Mouse (Mus musculus) ES-Bruce4 (cell line): ENCODE data around the gene Glo1. TPM values are rescaled to one million over a fixed set of nuclear protein-coding genes. Genes with fewer than 3 reads are reported as not detected.

Source experiments
- H3K27ac ChIP-seq: 2 replicates; pipeline ENCODE4 v1.5.1; 2012; ENCODE audit warnings: low read length, inconsistent platforms; ENCODE audit not compliant: insufficient read depth
- H3K27me3 ChIP-seq: 2 replicates; pipeline ENCODE4 v1.6.1; 2012; ENCODE audit warnings: mild to moderate bottlenecking, low read length, inconsistent platforms; ENCODE audit not compliant: control insufficient read depth, poor library complexity, insufficient read depth, severe bottlenecking
- H3K36me3 ChIP-seq: 2 replicates; pipeline ENCODE4 v1.6.1; 2012; ENCODE audit warnings: inconsistent platforms, mild to moderate bottlenecking, low read length, moderate library complexity; ENCODE audit not compliant: control insufficient read depth, poor library complexity, insufficient read depth, severe bottlenecking
- H3K4me1 ChIP-seq: one replicate; pipeline ENCODE4 v1.8.1; 2011; ENCODE audit warnings: low read length; ENCODE audit not compliant: control insufficient read depth, insufficient read depth
- H3K4me3 ChIP-seq: 2 replicates; pipeline ENCODE4 v1.5.1; 2011; ENCODE audit warnings: low read depth, mild to moderate bottlenecking, low read length
- H3K9ac ChIP-seq: 2 replicates; pipeline ENCODE4 v1.6.1; 2012; ENCODE audit warnings: low read depth, mild to moderate bottlenecking, inconsistent platforms; ENCODE audit not compliant: poor library complexity, severe bottlenecking
- H3K9me3 ChIP-seq: replicated peaks from 2 replicates; pipeline ENCODE4 v1.6.1; 2012; ENCODE audit warnings: mild to moderate bottlenecking, low read length, inconsistent platforms; ENCODE audit not compliant: control insufficient read depth, poor library complexity, insufficient read depth, severe bottlenecking
- CTCF ChIP-seq: IDR thresholded peaks from one replicate; pipeline ENCODE4 v1.8.1; 2011; ENCODE audit warnings: low read depth, low read length
- EP300 ChIP-seq: IDR thresholded peaks from 2 replicates; pipeline ENCODE4 v1.6.1; 2011; ENCODE audit warnings: low read depth, low read length; ENCODE audit not compliant: insufficient read depth
- POLR2A ChIP-seq: IDR thresholded peaks from one replicate; pipeline ENCODE4 v1.8.1; 2011; ENCODE audit warnings: low read length; ENCODE audit not compliant: insufficient read depth
- polyA plus RNA-seq: library from polyadenylated mRNA; stranded (reverse); fragments of >200 nt; gene quantifications from 2 replicates; pipeline ENCODE4 v1.2.4, GENCODE M21; 2011; ENCODE audit warnings: low read depth; ENCODE audit not compliant: missing spikeins, insufficient read depth, insufficient read length

Glo1 gene
- polyA plus RNA-seq, 1 experiment: 190 TPM

GRCm38 (mm10) chr17:30662131-30662530 lies 35.5 kb upstream of the Glo1 start:
- TF ChIP-seq POLR2A (no peak), EP300 (no peak), CTCF (no peak)
- Histone ChIP-seq H3K9me3 (peaks cover 5% of the 10 kb centered on the region; the same call in 1 of the 2 replicates), H3K9ac (no peak overlapping the region), H3K4me1 (peaks cover 8% of the 10 kb centered on the region), H3K36me3 (no peaks in the 10 kb centered on the region), H3K27ac (no peak overlapping the region), H3K27me3 (no peaks in the 10 kb centered on the region), H3K4me3 (no peak overlapping the region)

- peaks cover 8% of the 10 kb centered on the region for H3K4me1 ChIP-seq
- TF ChIP-seq POLR2A (no peak), CTCF (no peak), EP300 (no peak)
- no peak overlapping the region for H3K9ac ChIP-seq
- H3K36me3 ChIP-seq: no peaks in the 10 kb centered on the region
- 0 out of 2 replicates have a peak, but pooled peaks cover under 1% of the 10 kb centered on the region for H3K9me3 ChIP-seq
- no peaks in the 10 kb centered on the region for H3K27me3 ChIP-seq
- no peak overlapping the region for H3K27ac ChIP-seq
- H3K4me3 ChIP-seq: peak overlapping the region; percentile 23
These were observed 31.5 kb upstream of the Glo1 start for GRCm38 (mm10) chr17:30658152-30658544.

DNA sequence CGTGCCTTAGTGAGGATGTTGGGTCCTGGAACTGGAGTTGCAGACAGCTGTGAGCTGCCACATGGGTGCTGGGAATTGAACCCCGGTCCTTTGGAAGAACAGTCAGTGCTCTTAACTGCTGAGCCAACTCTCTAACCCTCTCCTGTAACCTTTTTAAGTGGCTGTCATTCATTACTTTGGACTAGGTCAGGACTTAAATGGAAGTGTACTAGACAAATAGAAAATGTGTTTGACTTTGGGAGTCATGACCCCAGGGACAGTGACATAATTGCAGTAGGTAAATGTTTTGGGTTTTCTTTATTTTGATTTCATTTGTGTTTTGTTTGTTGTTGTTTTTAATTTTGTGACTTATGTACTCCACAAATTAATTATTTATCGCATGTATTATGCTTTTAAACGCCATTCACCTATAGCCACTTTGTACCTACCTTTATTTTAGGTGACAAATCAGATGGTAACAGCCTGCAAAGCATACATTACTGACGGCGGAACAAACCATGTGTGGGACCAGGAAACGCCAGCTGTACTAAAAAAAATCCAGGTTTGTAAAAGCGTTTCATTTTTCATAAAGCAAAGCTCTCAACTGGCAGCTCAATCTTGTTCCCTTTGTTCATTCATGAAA lies 31.0 kb upstream of the Glo1 start:
- H3K27ac ChIP-seq: no peak overlapping the region
- no peaks in the 10 kb centered on the region for H3K27me3 ChIP-seq
- H3K9me3 ChIP-seq: peaks cover 5% of the 10 kb centered on the region; the same call in 1 of the 2 replicates
- peaks cover 8% of the 10 kb centered on the region for H3K4me1 ChIP-seq
- no peaks in the 10 kb centered on the region for H3K36me3 ChIP-seq
- H3K4me3 ChIP-seq: peak overlapping the region; percentile 23
- H3K9ac ChIP-seq: no peak overlapping the region
- TF ChIP-seq CTCF (no peak), POLR2A (no peak), EP300 (no peak)

- Histone ChIP-seq H3K9me3 (peaks cover 10% of the 10 kb centered on the region), H3K27me3 (no peaks in the 10 kb centered on the region), H3K4me1 (peaks cover 2% of the 10 kb centered on the region), H3K9ac (no peak overlapping the region), H3K27ac (no peak overlapping the region), H3K36me3 (no peaks in the 10 kb centered on the region), H3K4me3 (no peak overlapping the region)
- TF ChIP-seq POLR2A: no peak
- TF ChIP-seq CTCF: peak; percentile 52
- TF ChIP-seq EP300: no peak
These were observed 26.3 kb upstream of the Glo1 start for GRCm38 (mm10) chr17:30653010-30653409.

DNA sequence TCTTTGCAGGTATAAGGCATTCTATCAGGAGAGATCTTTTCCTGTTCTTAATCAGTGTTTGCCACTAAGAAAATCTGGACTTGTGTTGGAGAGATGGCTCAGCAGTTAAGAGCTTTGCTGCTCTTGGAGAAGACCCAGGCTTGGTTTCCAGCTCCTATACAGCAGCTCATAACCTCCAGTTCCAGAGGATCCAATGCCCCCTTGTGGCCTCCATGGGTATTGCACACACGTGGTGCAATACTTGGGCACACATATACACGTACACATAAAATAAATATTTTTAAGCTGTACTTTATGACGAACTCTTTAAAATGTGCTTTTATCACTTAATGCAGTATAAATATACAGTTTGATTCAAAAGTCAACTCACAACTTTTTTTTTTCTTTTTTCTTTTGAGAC lies 22.1 kb upstream of the Glo1 start:
- Histone ChIP-seq H3K4me3 (no peak overlapping the region), H3K9me3 (peaks cover 10% of the 10 kb centered on the region), H3K27ac (no peak overlapping the region), H3K4me1 (peaks cover 2% of the 10 kb centered on the region), H3K36me3 (no peaks in the 10 kb centered on the region), H3K27me3 (no peaks in the 10 kb centered on the region), H3K9ac (no peak overlapping the region)
- peak; percentile 13 for TF ChIP-seq CTCF
- TF ChIP-seq POLR2A: no peak

DNA sequence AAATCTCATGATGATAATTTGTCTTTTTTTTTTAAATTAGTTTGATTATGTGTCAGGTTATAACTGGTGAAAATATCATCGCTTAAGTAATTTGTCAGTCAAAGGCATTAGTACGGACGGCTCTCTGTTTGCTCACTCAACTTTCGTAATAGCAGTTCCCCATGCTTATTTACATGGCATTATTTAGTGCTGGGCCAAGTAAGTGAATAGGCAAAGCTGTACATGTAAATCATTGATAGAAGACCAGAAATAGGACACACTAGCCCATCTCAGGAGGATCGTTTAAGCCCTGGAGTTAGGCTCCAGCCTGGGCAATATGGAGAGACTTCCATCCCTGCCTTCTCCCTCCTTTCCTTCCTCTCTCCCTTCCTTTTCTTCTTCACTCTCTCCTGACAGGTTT lies 14.2 kb upstream of the Glo1 start:
- no peak overlapping the region for H3K4me3 ChIP-seq
- peaks cover 2% of the 10 kb centered on the region for H3K4me1 ChIP-seq
- TF ChIP-seq POLR2A: no peak
- TF ChIP-seq EP300: no peak
- no peak for TF ChIP-seq CTCF
- H3K36me3 ChIP-seq: no peaks in the 10 kb centered on the region
- no peak overlapping the region for H3K9ac ChIP-seq
- H3K27ac ChIP-seq: no peak overlapping the region
- H3K9me3 ChIP-seq: no peaks in the 10 kb centered on the region
- H3K27me3 ChIP-seq: no peaks in the 10 kb centered on the region
